Mouse (Mus musculus) liver, postnatal 0 days (tissue): ENCODE results near the gene Edil3.

Experiments used
- CTCF ChIP-seq: sonication (generic); IDR thresholded peaks from 2 replicates; pipeline ENCODE4 v1.5.1; 2016; ENCODE audit warnings: antibody characterized with exemption, low read depth
- EP300 ChIP-seq: IDR thresholded peaks from 2 replicates; pipeline ENCODE4 v1.6.1; 2016; ENCODE audit warnings: antibody characterized with exemption, low read depth, mild to moderate bottlenecking

- TF ChIP-seq CTCF (no peak), EP300 (no peak)
These were observed 550.0 kb downstream of the Edil3 start for GRCm38 (mm10) chr13:89371253-89371652.
